Mouse (Mus musculus) heart, embryonic 13.5 days (tissue): ENCODE results near the gene Svs6. TPM values are rescaled to one million over a fixed set of nuclear protein-coding genes. Genes with fewer than 3 reads are reported as not detected.
"Not testable (repeated sequence)": the region's sequence is repeated elsewhere in the genome, so short reads cannot be mapped to it uniquely, and the experiment has no call there.

ENCODE experiments used
- ATAC-seq: fragments of 200-750 bp; cut with Nextera tagmentation; 2 replicates; pipeline ENCODE4 v1.8.0; 2017; ENCODE audit warnings: moderate TSS enrichment; ENCODE audit not compliant: insufficient number of reproducible peaks, low FRiP score, low TSS enrichment; ENCODE audit errors: extremely low read depth
- H3K27ac ChIP-seq: fragments of 300-500 bp; sonication (generic); replicated peaks from 2 replicates; pipeline ENCODE4 v1.5.1; 2015; ENCODE audit warnings: moderate library complexity, mild to moderate bottlenecking, inconsistent platforms
- H3K27me3 ChIP-seq: fragments of 300-500 bp; sonication (generic); replicated peaks from 2 replicates; pipeline ENCODE4 v1.6.1; 2015; ENCODE audit warnings: mild to moderate bottlenecking, inconsistent platforms
- H3K36me3 ChIP-seq: fragments of 300-500 bp; sonication (generic); 2 replicates; pipeline ENCODE4 v1.6.1; 2015; ENCODE audit warnings: mild to moderate bottlenecking, inconsistent platforms
- H3K4me1 ChIP-seq: fragments of 300-500 bp; sonication (generic); 2 replicates; pipeline ENCODE4 v1.6.1; 2015; ENCODE audit warnings: inconsistent platforms
- H3K4me2 ChIP-seq: fragments of 300-500 bp; sonication (generic); 2 replicates; pipeline ENCODE4 v1.6.1; 2015; ENCODE audit warnings: inconsistent platforms, mild to moderate bottlenecking, moderate library complexity
- H3K4me3 ChIP-seq: fragments of 300-500 bp; sonication (generic); 2 replicates; pipeline ENCODE4 v1.5.1; 2015; ENCODE audit warnings: moderate library complexity, mild to moderate bottlenecking, inconsistent platforms
- H3K9ac ChIP-seq: fragments of 300-500 bp; sonication (generic); 2 replicates; pipeline ENCODE4 v1.6.1; 2015; ENCODE audit warnings: inconsistent platforms, mild to moderate bottlenecking, moderate library complexity
- H3K9me3 ChIP-seq: fragments of 300-500 bp; sonication (generic); 2 replicates; pipeline ENCODE4 v1.6.1; 2016; ENCODE audit warnings: inconsistent platforms
- WGBS: fragments of 180-500 bp; shearing (Covaris S2); methylation state at CpG from one replicate; pipeline ENCODE4 v1.1.7; 2015; ENCODE audit warnings: mixed read lengths; 5-methylcytosine and 5-hydroxymethylcytosine counted together
- polyA plus RNA-seq: library from polyadenylated mRNA; unstranded; fragments of >200 nt; fragmentation: Nextera tagmentation; extraction: Ambion mirVana; gene quantifications from 2 replicates; pipeline ENCODE4 v1.2.1, GENCODE M21; 2015

Svs6 gene
- not detected in 2 replicates for polyA plus RNA-seq

- not testable (repeated sequence) for H3K27ac ChIP-seq, ATAC-seq, H3K4me3 ChIP-seq, H3K4me1 ChIP-seq, H3K36me3 ChIP-seq, H3K9me3 ChIP-seq, H3K9ac ChIP-seq, H3K27me3 ChIP-seq, H3K4me2 ChIP-seq
- 70% methylated on average over 1 of the region's 1 CpGs for WGBS
Observed at GRCm38 (mm10) chr2:164316451-164316850, at the start of gene Svs6. Gene Svs6 (plus strand): TSS chr2:164316751.

- 81% methylated on average over 4 of the region's 4 CpGs for WGBS
- Histone ChIP-seq H3K9ac (no peak within 1 kb of the TSS), H3K4me3 (no peak within 1 kb of the TSS), H3K9me3 (no peaks in the 10 kb centered on the region), H3K36me3 (no peaks in the 10 kb centered on the region), H3K4me1 (no peaks in the 10 kb centered on the region), H3K27ac (no peak within 1 kb of the TSS), H3K27me3 (no peaks in the 10 kb centered on the region), H3K4me2 (no peak within 1 kb of the TSS)
- no peak for ATAC-seq
Observed at GRCm38 (mm10) chr2:164278359-164278758, 38.2 kb upstream of the Svs6 start, which contains the start of gene Svs4. Gene Svs4 (minus strand): TSS chr2:164278459.

GRCm38 (mm10) chr2:164288968-164289367 is 27.6 kb upstream of the Svs6 start, which contains the start of gene Svs3a:
Gene Svs3a (plus strand): TSS chr2:164289268.
- not testable (repeated sequence) for H3K4me3 ChIP-seq, H3K36me3 ChIP-seq, H3K4me1 ChIP-seq, H3K27ac ChIP-seq, H3K9ac ChIP-seq, H3K9me3 ChIP-seq, H3K4me2 ChIP-seq, ATAC-seq, H3K27me3 ChIP-seq
- WGBS, result 64% methylated on average over 1 of the region's 1 CpGs

- no peaks in the 10 kb centered on the region for H3K4me1 ChIP-seq
- WGBS, result 74% methylated on average over 5 of the region's 5 CpGs
- no peak overlapping the region for H3K4me2 ChIP-seq
- H3K4me3 ChIP-seq, result no peak overlapping the region
- no peak for ATAC-seq
- H3K27ac ChIP-seq, result no peak overlapping the region
- no peaks in the 10 kb centered on the region for H3K36me3 ChIP-seq
- H3K27me3 ChIP-seq, result no peaks in the 10 kb centered on the region
- H3K9ac ChIP-seq, result no peak overlapping the region
- H3K9me3 ChIP-seq, result no peaks in the 10 kb centered on the region
Observed at GRCm38 (mm10) chr2:164312599-164312998, 4.0 kb upstream of the Svs6 start.

GRCm38 (mm10) chr2:164315460-164315859 is 1.1 kb upstream of the Svs6 start:
- H3K4me2 ChIP-seq, H3K27ac ChIP-seq, H3K9ac ChIP-seq, H3K4me1 ChIP-seq, H3K4me3 ChIP-seq, H3K9me3 ChIP-seq, ATAC-seq, H3K36me3 ChIP-seq, H3K27me3 ChIP-seq: not testable (repeated sequence)

- no peak overlapping the region for H3K9ac ChIP-seq
- WGBS, result 76% methylated on average over 6 of the region's 6 CpGs
- no peaks in the 10 kb centered on the region for H3K4me1 ChIP-seq
- H3K9me3 ChIP-seq, result no peaks in the 10 kb centered on the region
- no peaks in the 10 kb centered on the region for H3K36me3 ChIP-seq
- no peak for ATAC-seq
- no peak overlapping the region for H3K4me2 ChIP-seq
- no peak overlapping the region for H3K4me3 ChIP-seq
- no peaks in the 10 kb centered on the region for H3K27me3 ChIP-seq
- H3K27ac ChIP-seq, result no peak overlapping the region
Observed at GRCm38 (mm10) chr2:164320983-164321382, 4.4 kb downstream of the Svs6 start.

GRCm38 (mm10) chr2:164332440-164332839 is 15.9 kb downstream of the Svs6 start, which contains the start of gene Svs5:
Gene Svs5 (plus strand): TSS chr2:164332740.
- H3K36me3 ChIP-seq, H3K4me2 ChIP-seq, H3K9ac ChIP-seq, H3K27ac ChIP-seq, H3K4me3 ChIP-seq, ATAC-seq, H3K9me3 ChIP-seq, H3K27me3 ChIP-seq, H3K4me1 ChIP-seq: not testable (repeated sequence)
- 50% methylated on average over 3 of the region's 3 CpGs for WGBS

- not testable (repeated sequence) for H3K9ac ChIP-seq, H3K4me3 ChIP-seq, H3K27me3 ChIP-seq, H3K36me3 ChIP-seq, ATAC-seq, H3K4me2 ChIP-seq, H3K27ac ChIP-seq, H3K4me1 ChIP-seq, H3K9me3 ChIP-seq
- 60% methylated on average over 1 of the region's 1 CpGs for WGBS
Observed at GRCm38 (mm10) chr2:164343732-164344131, 27.2 kb downstream of the Svs6 start.

GRCm38 (mm10) chr2:164347697-164348096 is 31.1 kb downstream of the Svs6 start:
- H3K4me2 ChIP-seq, ATAC-seq, H3K36me3 ChIP-seq, H3K27me3 ChIP-seq, H3K4me1 ChIP-seq, H3K9ac ChIP-seq, H3K4me3 ChIP-seq, H3K9me3 ChIP-seq, H3K27ac ChIP-seq: not testable (repeated sequence)

- H3K4me1 ChIP-seq, result no peaks in the 10 kb centered on the region
- H3K4me3 ChIP-seq, result no peak overlapping the region
- no peak overlapping the region for H3K9ac ChIP-seq
- ATAC-seq, result no peak
- H3K36me3 ChIP-seq, result no peaks in the 10 kb centered on the region
- H3K27ac ChIP-seq, result no peak overlapping the region
- no peak overlapping the region for H3K4me2 ChIP-seq
- H3K9me3 ChIP-seq, result peaks cover 2% of the 10 kb centered on the region; the same call in 1 of the 2 replicates
- WGBS, result 84% methylated on average over 3 of the region's 3 CpGs
- H3K27me3 ChIP-seq, result peaks cover 2% of the 10 kb centered on the region
Observed at GRCm38 (mm10) chr2:164348980-164349379, 32.4 kb downstream of the Svs6 start.

GRCm38 (mm10) chr2:164352697-164353096 is 36.1 kb downstream of the Svs6 start:
- H3K4me2 ChIP-seq, result no peak overlapping the region
- ATAC-seq, result no peak
- WGBS, result 60% methylated on average over 3 of the region's 3 CpGs
- H3K9me3 ChIP-seq, result peaks cover 2% of the 10 kb centered on the region; the same call in 1 of the 2 replicates
- H3K4me1 ChIP-seq, result no peaks in the 10 kb centered on the region
- peaks cover 22% of the 10 kb centered on the region for H3K27me3 ChIP-seq
- H3K9ac ChIP-seq, result no peak overlapping the region
- no peak overlapping the region for H3K27ac ChIP-seq
- no peak overlapping the region for H3K4me3 ChIP-seq
- no peaks in the 10 kb centered on the region for H3K36me3 ChIP-seq

GRCm38 (mm10) chr2:164353356-164353755 is 36.8 kb downstream of the Svs6 start:
- ATAC-seq, result no peak
- Histone ChIP-seq H3K36me3 (no peaks in the 10 kb centered on the region), H3K4me3 (no peak overlapping the region), H3K9ac (no peak overlapping the region), H3K9me3 (peaks cover 2% of the 10 kb centered on the region; the same call in 1 of the 2 replicates), H3K4me2 (no peak overlapping the region), H3K27me3 (peaks cover 22% of the 10 kb centered on the region), H3K4me1 (no peaks in the 10 kb centered on the region), H3K27ac (no peak overlapping the region)
- WGBS, result 80% methylated on average over 11 of the region's 11 CpGs
